ENCODE assay signal across 9 mouse cellular contexts in genomic region chr1:153641492-153641939, GRCm38 (mm10). TPM values are rescaled to one million over a fixed set of nuclear protein-coding genes. Genes with fewer than 3 reads are reported as not detected.
DNase-seq lines count a peak whose midpoint lies in the region; ATAC-seq lines count a peak whose summit lies in the region.
"Had no signal": no experiment of that assay in that cellular context is flagged by ENCODE, and none has a peak within 500 bp of the region (broad histone marks: within the 10 kb centered on the region; RNA-seq: fewer than 3 reads in every experiment).

No protein-coding gene starts in this region.

- H3K4me3 ChIP-seq in hindbrain, embryonic 15.5 days = peak overlapping the region; percentile 11
- no peak overlapping the region for H3K4me3 ChIP-seq in liver, embryonic 11.5 days (ENCODE audit: low read depth, low read length)

- H3K9me3 ChIP-seq in hindbrain, embryonic 15.5 days = no peaks in the 10 kb centered on the region
- H3K9me3 ChIP-seq in liver, embryonic 11.5 days (ENCODE audit: control insufficient read depth, low read length) = no peaks in the 10 kb centered on the region; the same call in 1 of the 2 replicates

- peaks cover 23% of the 10 kb centered on the region for H3K4me1 ChIP-seq in hindbrain, embryonic 15.5 days (replicated peaks)
- no peaks in the 10 kb centered on the region for H3K4me1 ChIP-seq in liver, embryonic 11.5 days (replicated peaks; ENCODE audit: control insufficient read depth, insufficient read depth, low read length)

- H3K4me2 ChIP-seq in hindbrain, embryonic 15.5 days = peak overlapping the region; percentile 49
- H3K4me2 ChIP-seq in liver, embryonic 11.5 days = peak overlapping the region; percentile 42

- intact Hi-C loops in gastrocnemius, postnatal 14 days (cut with DNase I; ENCODE audit: low total_unique reads) = no loop called here

- peak overlapping the region; percentile 68 for H3K27ac ChIP-seq in hindbrain, embryonic 15.5 days (replicated peaks)
- H3K27ac ChIP-seq in liver, embryonic 11.5 days (ENCODE audit: low read depth, low read length) = no peak overlapping the region

- no peaks in the 10 kb centered on the region for H3K36me3 ChIP-seq in hindbrain, embryonic 15.5 days
- H3K36me3 ChIP-seq in liver, embryonic 11.5 days (ENCODE audit: control insufficient read depth, insufficient read depth, low read length) = no peaks in the 10 kb centered on the region

- peak; percentile 34 for DNase-seq in right cerebral cortex, postnatal 4 days
- DNase-seq in right cerebral cortex, adult 2 months (ENCODE audit: low spot score in 2 of 2) = no peak
- DNase-seq in gastrocnemius, postnatal 14 days = peak; percentile 71
- DNase-seq in liver, embryonic 11.5 days (ENCODE audit: low spot score) = no peak
- peak; percentile 76 for DNase-seq in retina, embryonic 14.5 days (ENCODE audit: low spot score)
- no peak for DNase-seq in cerebellum, adult 18-20 months
- no peak for DNase-seq in right cerebral cortex, postnatal 25 days

- no peaks in the 10 kb centered on the region for H3K27me3 ChIP-seq in hindbrain, embryonic 15.5 days
- 0 out of 2 replicates have a peak, but pooled peaks cover 6% of the 10 kb centered on the region for H3K27me3 ChIP-seq in liver, embryonic 11.5 days (replicated peaks; ENCODE audit: control insufficient read depth, insufficient read depth, low read length)

- WGBS in hindbrain, embryonic 15.5 days = 3% methylated on average over 9 of the region's 9 CpGs
- WGBS in liver, embryonic 11.5 days = 19% methylated on average over 9 of the region's 9 CpGs

- no peak overlapping the region; the same call in 1 of the 2 replicates for H3K9ac ChIP-seq in hindbrain, embryonic 15.5 days
- no peak overlapping the region for H3K9ac ChIP-seq in liver, embryonic 11.5 days (ENCODE audit: low read depth, low read length)

- peak; percentile 89 for ATAC-seq in hindbrain, embryonic 15.5 days (ENCODE audit: low FRiP score, low read depth)
- no peak for ATAC-seq in liver, embryonic 11.5 days (replicated peaks; ENCODE audit: low FRiP score)

RNA-seq across cellular contexts. Expression of gene Rgs8, which starts 11.3 kb away (rescaled TPM):
- total RNA-seq in gastrocnemius, postnatal 14 days (2021) = under 1 TPM; 0.31 to 0.68 TPM
- polyA plus RNA-seq in hindbrain, embryonic 15.5 days (2015; fragmentation: Nextera tagmentation; extraction: Ambion mirVana) = 21.2 and 21.6 TPM in 2 replicates
- polyA plus RNA-seq in liver, embryonic 11.5 days (2014; fragmentation: Nextera tagmentation; extraction: Ambion mirVana) = 0.09 and 0.19 TPM in 2 replicates
- polyA plus RNA-seq: liver, embryonic 16.5 days had no signal

Comparison
In these comparisons a context has a peak if more than half of its experiments do, and no peak if none do; other contexts are left out.
1. DNase-seq: peak in right cerebral cortex, postnatal 4 days (single experiment), gastrocnemius, postnatal 14 days (single experiment) and retina, embryonic 14.5 days (single experiment); none in right cerebral cortex, adult 2 months (0 of 2), liver, embryonic 11.5 days (single experiment), cerebellum, adult 18-20 months (0 of 2) and right cerebral cortex, postnatal 25 days (single experiment).
2. RNA of gene Rgs8, which starts 11.3 kb away (polyA plus RNA-seq): 21.2 to 21.6 TPM in hindbrain, embryonic 15.5 days; 0.09 to 0.19 TPM in liver, embryonic 11.5 days; every median in the first group is over 10 times any median in the second.